Mouse (Mus musculus) heart, postnatal 14 days (tissue): ENCODE measurements around the gene Ddn. TPM values are rescaled to one million over a fixed set of nuclear protein-coding genes. Genes with fewer than 3 reads are reported as not detected.

Source experiments
- DNase-seq, 2 experiments: peaks; one replicate each; pipeline ENCODE4 v3.0.0; 2021 to 2022
- intact Hi-C: fragments of 180-260 bp; cut with DNase I; formaldehyde crosslinking; loops from one replicate; pipeline ENCODE4 v1.15.1; 2025
- total RNA-seq, 2 experiments: library from RNA; stranded (reverse); gene quantifications; 2 replicates each; pipeline ENCODE4 v1.2.3; 2021

Gene Ddn
- total RNA-seq, 2 experiments from 2014 or later = 0.20 to 0.31 TPM

GRCm38 (mm10) chr15:98778191-98778770 lies 31.0 kb downstream of the Ddn start:
- intact Hi-C loops = no loop called here
- DNase-seq = no peak

GRCm38 (mm10) chr15:98777762-98778161 lies 31.5 kb downstream of the Ddn start, which contains the start of gene Wnt10b:
Gene Wnt10b, minus strand, starts transcription at chr15:98778150.
- intact Hi-C loops = no loop called here
- DNase-seq = no peak

- intact Hi-C loops = no loop called here
Observed at GRCm38 (mm10) chr15:98777005-98777616, 32.2 kb downstream of the Ddn start.

GRCm38 (mm10) chr15:98776280-98777004 lies 32.8 kb downstream of the Ddn start:
- DNase-seq = peak in 1 of 2 experiments; percentile 47

More at GRCm38 (mm10) chr15:98777005-98777616, 32.2 kb downstream of the Ddn start:
- DNase-seq = no peak

GRCm38 (mm10) chr15:98775533-98775932 lies 33.8 kb downstream of the Ddn start:
- no peak for DNase-seq
- intact Hi-C loops = no loop called here

More at GRCm38 (mm10) chr15:98776280-98777004, 32.8 kb downstream of the Ddn start:
- intact Hi-C loops = no loop called here

- intact Hi-C loops = no loop called here
- no peak for DNase-seq
Observed at GRCm38 (mm10) chr15:98774096-98774495, 35.2 kb downstream of the Ddn start.

- intact Hi-C loops = no loop called here
- DNase-seq = no peak
Observed at GRCm38 (mm10) chr15:98772511-98773211, 36.6 kb downstream of the Ddn start.

GRCm38 (mm10) chr15:98771813-98772425 lies 37.4 kb downstream of the Ddn start:
- no peak for DNase-seq
- intact Hi-C loops = no loop called here

GRCm38 (mm10) chr15:98768259-98768658 lies 41.0 kb downstream of the Ddn start:
- no peak for DNase-seq
- intact Hi-C loops = no loop called here

- intact Hi-C loops = no loop called here
- no peak for DNase-seq
Observed at GRCm38 (mm10) chr15:98765929-98766328, 43.4 kb downstream of the Ddn start.

GRCm38 (mm10) chr15:98762670-98763529 lies 46.4 kb downstream of the Ddn start, which contains the start of gene Arf3:
Gene Arf3, minus strand, starts transcription at chr15:98763214.
- peak; percentile 97 to 98 for DNase-seq
- intact Hi-C loops = loop anchor here (5.0 kb wide), 1 partner anchor 34 kb away; no protein-coding TSS in a partner anchor

- DNase-seq = peak; percentile 68 to 73
- intact Hi-C loops = loop anchor here (5.0 kb wide), 1 partner anchor 35 kb away; no protein-coding TSS in a partner anchor
Observed at GRCm38 (mm10) chr15:98762201-98762621, 47.1 kb downstream of the Ddn start.

GRCm38 (mm10) chr15:98754125-98754524 lies 55.2 kb downstream of the Ddn start:
- intact Hi-C loops = no loop called here
- no peak for DNase-seq

Other genes starting within 250 kb of the Ddn start
- 10 to 100 TPM; 32.8 to 42.6 TPM for gene Ccnt1, start 238.6 kb downstream of the Ddn start, total RNA-seq
- under 1 TPM; 0.88 to 0.93 TPM for gene 4930415O20Rik, start 238.5 kb downstream of the Ddn start, total RNA-seq
- gene Adcy6, start 199.4 kb downstream of the Ddn start, total RNA-seq = 100 to 1,000 TPM; 199 to 209 TPM
- gene Cacnb3, start 178.7 kb downstream of the Ddn start, total RNA-seq = 1 to 10 TPM; 8.0 to 8.8 TPM
- gene Ddx23, start 146.6 kb downstream of the Ddn start, total RNA-seq = 10 to 100 TPM; 51.0 to 53.9 TPM
- gene Rnd1, start 132.0 kb downstream of the Ddn start, total RNA-seq = 1 to 10 TPM in 1 of 2 experiments, under 1 TPM in 1; 0.69 to 1.0 TPM
- under 1 TPM; 0.29 to 0.72 TPM for gene Ccdc65, start 101.3 kb downstream of the Ddn start, total RNA-seq
- 1 to 10 TPM; 4.6 to 5.0 TPM for gene Fkbp11, start 81.3 kb downstream of the Ddn start, total RNA-seq
- gene Arf3, start 46.3 kb downstream of the Ddn start, total RNA-seq = 10 to 100 TPM; 26.4 to 26.6 TPM
- under 1 TPM; 0.45 to 0.61 TPM for gene Wnt10b, start 31.3 kb downstream of the Ddn start, total RNA-seq
- gene Wnt1, start 19.6 kb downstream of the Ddn start, total RNA-seq = not detected
- 10 to 100 TPM; 91.8 to 93.6 TPM for gene Prkag1, start 22.0 kb upstream of the Ddn start, total RNA-seq
- gene Kmt2d, start 61.7 kb upstream of the Ddn start, total RNA-seq = 10 to 100 TPM; 63.2 to 64.5 TPM
- 1 to 10 TPM; 1.6 to 2.0 TPM for gene Rhebl1, start 85.0 kb upstream of the Ddn start, total RNA-seq
- gene Dhh, start 89.0 kb upstream of the Ddn start, total RNA-seq = 1 to 10 TPM; 2.0 to 2.7 TPM
- gene Lmbr1l, start 108.7 kb upstream of the Ddn start, total RNA-seq = 10 to 100 TPM; 13.6 to 13.7 TPM
- gene Tuba1b, start 125.1 kb upstream of the Ddn start, total RNA-seq = 100 to 1,000 TPM; 164 to 218 TPM
- gene Gm49450, start 144.1 kb upstream of the Ddn start, total RNA-seq = not detected
- 100 to 1,000 TPM; 116 to 154 TPM for gene Tuba1a, start 144.2 kb upstream of the Ddn start, total RNA-seq
- 10 to 100 TPM; 42.2 to 57.4 TPM for gene Tuba1c, start 220.4 kb upstream of the Ddn start, total RNA-seq
- under 1 TPM; 0.44 to 0.86 TPM for gene Prph, start 245.7 kb upstream of the Ddn start, total RNA-seq